Mouse (Mus musculus) erythroblast, embryonic 14.5 days (primary cell): ENCODE measurements around the gene Arhgef25.

Experiments
- GATA1 ChIP-seq: IDR thresholded peaks from 2 replicates; pipeline ENCODE4 v1.6.1; 2012; ENCODE audit warnings: low read length, inconsistent platforms, mixed read lengths
- TAL1 ChIP-seq: IDR thresholded peaks from 3 replicates; pipeline ENCODE4 v1.6.1; 2012; ENCODE audit warnings: low read length, inconsistent platforms, mixed read lengths

DNA sequence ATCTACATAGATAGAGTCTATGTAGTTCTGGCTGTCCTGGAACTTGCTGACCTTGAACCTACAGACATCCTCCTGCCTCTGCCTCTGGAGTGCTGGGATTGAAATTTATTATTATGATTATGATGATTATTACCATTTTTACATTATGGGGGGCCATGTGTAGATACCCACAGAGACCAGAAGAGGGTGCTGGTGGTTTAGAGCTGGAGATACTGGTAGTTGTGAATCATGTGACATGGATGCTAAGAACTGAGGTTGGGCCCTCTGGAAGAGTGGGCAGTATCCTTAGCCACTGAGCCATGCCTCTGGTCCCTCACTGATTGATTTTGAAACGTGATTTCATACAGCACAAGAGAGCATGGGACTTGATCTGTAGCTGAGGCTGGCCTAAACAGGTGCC is 3.4 kb downstream of the Arhgef25 start:
- no peak for TF ChIP-seq GATA1
- no peak for TF ChIP-seq TAL1
